Mouse (Mus musculus): ENCODE measurements around the gene Rsc1a1. TPM values are rescaled to one million over a fixed set of nuclear protein-coding genes. Genes with fewer than 3 reads are reported as not detected.
A peak's percentile ranks its signal among the peaks of the same experiment; 100 is the strongest.

Rsc1a1 gene
- polyA plus RNA-seq, 1 experiment = 9.2 TPM

DNA sequence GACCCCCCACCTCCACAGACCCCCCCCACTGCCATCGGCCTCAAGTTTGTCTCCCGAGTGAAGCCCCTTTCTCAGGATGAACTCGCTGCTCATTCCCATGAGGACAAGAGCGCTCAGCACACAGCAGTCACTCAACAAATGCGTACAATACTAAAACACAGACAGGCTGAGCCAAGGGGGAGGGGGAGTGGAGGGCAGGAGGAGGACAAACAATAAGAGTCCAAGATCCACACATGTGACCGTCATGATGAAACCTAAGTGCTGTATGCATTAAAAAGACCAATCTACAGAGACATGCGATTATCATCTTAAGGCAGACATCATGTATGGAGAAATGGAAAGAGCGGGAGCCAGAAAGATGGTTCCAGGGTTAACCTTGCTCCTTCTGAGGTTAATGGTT is 28.5 kb downstream of the Rsc1a1 start:
- H3K27ac ChIP-seq (ENCODE audit: insufficient read depth, low read length) = no peak overlapping the region
- no peaks in the 10 kb centered on the region for H3K27me3 ChIP-seq (ENCODE audit: control insufficient read depth, insufficient read depth, low read length)
- no peak overlapping the region for H3K4me3 ChIP-seq (ENCODE audit: extremely low read depth, insufficient read depth, insufficient read length)
- WGBS = 95% methylated on average over 8 of the region's 8 CpGs
- no peak for DNase-seq (ENCODE audit: low read depth in 1 of 2, low spot score in 2 of 2)
- no peaks in the 10 kb centered on the region; the same call in 1 of the 2 replicates for H3K4me1 ChIP-seq (ENCODE audit: control insufficient read depth, insufficient read depth, insufficient read length)
- peaks cover 4% of the 10 kb centered on the region; the same call in 1 of the 2 replicates for H3K36me3 ChIP-seq (ENCODE audit: control insufficient read depth, insufficient read depth, low read length)
- TF ChIP-seq CTCF (IDR thresholded peaks at IDR 0.05; ENCODE audit: extremely low read depth, insufficient read depth, insufficient read length, insufficient replicate concordance) (no peak), POLR2A (IDR thresholded peaks at IDR 0.05; ENCODE audit: low read depth, low read length) (no peak)

GRCm38 (mm10) chr4:141655908-141656608 is 29.3 kb downstream of the Rsc1a1 start:
- H3K27ac ChIP-seq (ENCODE audit: insufficient read depth, low read length) = 0 out of 2 replicates have a peak overlapping the region, but pooled peaks have one; percentile 16
- H3K4me3 ChIP-seq (ENCODE audit: extremely low read depth, insufficient read depth, insufficient read length) = no peak overlapping the region
- TF ChIP-seq POLR2A (IDR thresholded peaks at IDR 0.05; ENCODE audit: low read depth, low read length) = no peak
- no peak for TF ChIP-seq CTCF (IDR thresholded peaks at IDR 0.05; ENCODE audit: extremely low read depth, insufficient read depth, insufficient read length, insufficient replicate concordance)
- peaks cover 4% of the 10 kb centered on the region; the same call in 1 of the 2 replicates for H3K36me3 ChIP-seq (ENCODE audit: control insufficient read depth, insufficient read depth, low read length)
- WGBS = 59% methylated on average over 12 of the region's 12 CpGs
- no peaks in the 10 kb centered on the region for H3K27me3 ChIP-seq (ENCODE audit: control insufficient read depth, insufficient read depth, low read length)
- no peaks in the 10 kb centered on the region; the same call in 1 of the 2 replicates for H3K4me1 ChIP-seq (ENCODE audit: control insufficient read depth, insufficient read depth, insufficient read length)
- no peak for DNase-seq (ENCODE audit: low read depth in 1 of 2, low spot score in 2 of 2)

GRCm38 (mm10) chr4:141654509-141654908 is 30.9 kb downstream of the Rsc1a1 start:
- Histone ChIP-seq H3K27me3 (ENCODE audit: control insufficient read depth, insufficient read depth, low read length) (no peaks in the 10 kb centered on the region), H3K4me3 (ENCODE audit: extremely low read depth, insufficient read depth, insufficient read length) (no peak overlapping the region), H3K27ac (ENCODE audit: insufficient read depth, low read length) (no peak overlapping the region), H3K4me1 (ENCODE audit: control insufficient read depth, insufficient read depth, insufficient read length) (no peaks in the 10 kb centered on the region; the same call in 1 of the 2 replicates), H3K36me3 (ENCODE audit: control insufficient read depth, insufficient read depth, low read length) (peaks cover 4% of the 10 kb centered on the region; the same call in 1 of the 2 replicates)
- 87% methylated on average over 6 of the region's 6 CpGs for WGBS
- DNase-seq (ENCODE audit: low read depth in 1 of 2, low spot score in 2 of 2) = no peak
- no peak for TF ChIP-seq POLR2A (IDR thresholded peaks at IDR 0.05; ENCODE audit: low read depth, low read length)
- no peak for TF ChIP-seq CTCF (IDR thresholded peaks at IDR 0.05; ENCODE audit: extremely low read depth, insufficient read depth, insufficient read length, insufficient replicate concordance)

- TF ChIP-seq CTCF (IDR thresholded peaks at IDR 0.05; ENCODE audit: extremely low read depth, insufficient read depth, insufficient read length, insufficient replicate concordance) = no peak
- TF ChIP-seq POLR2A (IDR thresholded peaks at IDR 0.05; ENCODE audit: low read depth, low read length) = no peak
- no peak for DNase-seq (ENCODE audit: low read depth in 1 of 2, low spot score in 2 of 2)
- no peak overlapping the region for H3K27ac ChIP-seq (ENCODE audit: insufficient read depth, low read length)
- H3K4me1 ChIP-seq (ENCODE audit: control insufficient read depth, insufficient read depth, insufficient read length) = no peaks in the 10 kb centered on the region; the same call in 1 of the 2 replicates
- H3K36me3 ChIP-seq (ENCODE audit: control insufficient read depth, insufficient read depth, low read length) = peaks cover 4% of the 10 kb centered on the region
- no peak overlapping the region for H3K4me3 ChIP-seq (ENCODE audit: extremely low read depth, insufficient read depth, insufficient read length)
- H3K27me3 ChIP-seq (ENCODE audit: control insufficient read depth, insufficient read depth, low read length) = no peaks in the 10 kb centered on the region
- 84% methylated on average over 13 of the region's 13 CpGs for WGBS
Observed at GRCm38 (mm10) chr4:141653813-141654212, 31.6 kb downstream of the Rsc1a1 start.

- Histone ChIP-seq H3K36me3 (ENCODE audit: control insufficient read depth, insufficient read depth, low read length) (peaks cover 4% of the 10 kb centered on the region), H3K27ac (ENCODE audit: insufficient read depth, low read length) (no peak overlapping the region)
- WGBS = 43% methylated on average over 8 of the region's 8 CpGs
Observed at GRCm38 (mm10) chr4:141653044-141653443, 32.4 kb downstream of the Rsc1a1 start.

GRCm38 (mm10) chr4:141651944-141652343 is 33.5 kb downstream of the Rsc1a1 start:
- TF ChIP-seq POLR2A (IDR thresholded peaks at IDR 0.05; ENCODE audit: low read depth, low read length) (no peak), CTCF (IDR thresholded peaks at IDR 0.05; ENCODE audit: extremely low read depth, insufficient read depth, insufficient read length, insufficient replicate concordance) (no peak)
- Histone ChIP-seq H3K36me3 (ENCODE audit: control insufficient read depth, insufficient read depth, low read length) (peaks cover 4% of the 10 kb centered on the region), H3K27me3 (ENCODE audit: control insufficient read depth, insufficient read depth, low read length) (no peaks in the 10 kb centered on the region), H3K27ac (ENCODE audit: insufficient read depth, low read length) (no peak overlapping the region), H3K4me3 (ENCODE audit: extremely low read depth, insufficient read depth, insufficient read length) (no peak overlapping the region), H3K4me1 (ENCODE audit: control insufficient read depth, insufficient read depth, insufficient read length) (peaks cover under 1% of the 10 kb centered on the region; the same call in 1 of the 2 replicates)
- 90% methylated on average over 10 of the region's 10 CpGs for WGBS
- no peak for DNase-seq (ENCODE audit: low read depth in 1 of 2, low spot score in 2 of 2)

More at GRCm38 (mm10) chr4:141653044-141653443, 32.4 kb downstream of the Rsc1a1 start:
- DNase-seq (ENCODE audit: low read depth in 1 of 2, low spot score in 2 of 2) = no peak
- no peaks in the 10 kb centered on the region; the same call in 1 of the 2 replicates for H3K4me1 ChIP-seq (ENCODE audit: control insufficient read depth, insufficient read depth, insufficient read length)
- H3K4me3 ChIP-seq (ENCODE audit: extremely low read depth, insufficient read depth, insufficient read length) = no peak overlapping the region
- H3K27me3 ChIP-seq (ENCODE audit: control insufficient read depth, insufficient read depth, low read length) = no peaks in the 10 kb centered on the region
- TF ChIP-seq CTCF (IDR thresholded peaks at IDR 0.05; ENCODE audit: extremely low read depth, insufficient read depth, insufficient read length, insufficient replicate concordance) = no peak
- no peak for TF ChIP-seq POLR2A (IDR thresholded peaks at IDR 0.05; ENCODE audit: low read depth, low read length)

GRCm38 (mm10) chr4:141651286-141651685 is 34.1 kb downstream of the Rsc1a1 start:
- Histone ChIP-seq H3K27me3 (ENCODE audit: control insufficient read depth, insufficient read depth, low read length) (no peaks in the 10 kb centered on the region), H3K4me3 (ENCODE audit: extremely low read depth, insufficient read depth, insufficient read length) (no peak overlapping the region), H3K36me3 (ENCODE audit: control insufficient read depth, insufficient read depth, low read length) (peaks cover 4% of the 10 kb centered on the region), H3K4me1 (ENCODE audit: control insufficient read depth, insufficient read depth, insufficient read length) (peaks cover 3% of the 10 kb centered on the region), H3K27ac (ENCODE audit: insufficient read depth, low read length) (no peak overlapping the region)
- WGBS = 88% methylated on average over 6 of the region's 6 CpGs
- TF ChIP-seq POLR2A (IDR thresholded peaks at IDR 0.05; ENCODE audit: low read depth, low read length) = no peak
- no peak for TF ChIP-seq CTCF (IDR thresholded peaks at IDR 0.05; ENCODE audit: extremely low read depth, insufficient read depth, insufficient read length, insufficient replicate concordance)
- DNase-seq (ENCODE audit: low read depth in 1 of 2, low spot score in 2 of 2) = no peak

Measured in spleen, adult 2 months (tissue).